Mouse (Mus musculus): ENCODE results near the gene Ltv1.

The Ltv1 gene

GRCm38 (mm10) chr10:13192731-13193351 is at the start of gene Ltv1:
TSS of gene Ltv1 (minus strand) at chr10:13193168.
- DNase-seq (ENCODE audit: low read depth, low spot score): peak; percentile 82

DNA sequence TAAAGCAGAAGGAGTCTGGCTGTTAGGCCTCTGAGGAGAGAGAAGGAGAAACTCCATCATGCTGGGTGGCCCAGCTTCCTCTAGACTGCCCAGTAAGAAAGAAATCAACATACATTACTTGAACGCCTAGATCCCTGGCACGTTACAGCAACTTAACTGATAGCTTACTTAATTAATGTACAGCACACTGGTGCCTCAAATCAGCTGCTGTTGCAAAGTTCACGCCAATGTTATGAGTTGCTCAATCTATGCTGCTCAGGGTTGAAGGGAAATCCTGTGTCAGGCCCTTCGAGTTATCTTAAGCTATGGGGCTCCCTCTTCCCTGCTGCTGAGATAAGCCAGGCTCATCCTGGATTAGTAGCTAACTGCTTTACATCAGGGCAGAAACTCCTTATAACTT is 47.5 kb upstream of the Ltv1 start:
- no peak for DNase-seq (ENCODE audit: low read depth, low spot score)

GRCm38 (mm10) chr10:13238188-13238587 is 45.2 kb upstream of the Ltv1 start:
- DNase-seq (ENCODE audit: low read depth, low spot score): no peak

DNA sequence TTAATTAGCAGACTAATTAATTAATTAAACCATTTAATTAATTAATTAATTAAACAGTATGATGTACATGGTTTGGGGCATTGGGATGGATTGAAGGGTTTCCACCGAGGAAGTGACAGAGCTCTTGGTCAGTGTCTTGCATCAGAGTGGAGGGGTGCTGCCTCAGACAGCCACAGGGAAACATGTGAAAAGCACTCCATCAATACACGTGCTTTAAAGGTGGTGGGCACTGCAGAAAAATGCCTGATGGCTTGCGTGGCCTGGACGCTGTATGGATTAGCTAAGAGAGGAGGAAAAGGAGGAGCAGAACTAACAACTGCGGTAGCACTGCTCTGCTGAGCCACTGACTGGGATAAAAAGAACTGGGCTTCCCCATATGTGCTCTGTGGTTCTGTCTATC is 43.9 kb upstream of the Ltv1 start:
- no peak for DNase-seq (ENCODE audit: low read depth, low spot score)

GRCm38 (mm10) chr10:13234503-13234902 is 41.5 kb upstream of the Ltv1 start:
- no peak for DNase-seq (ENCODE audit: low read depth, low spot score)

- no peak for DNase-seq (ENCODE audit: low read depth, low spot score)
Measured at GRCm38 (mm10) chr10:13233941-13234340, 41.0 kb upstream of the Ltv1 start.

- no peak for DNase-seq (ENCODE audit: low read depth, low spot score)
Measured at GRCm38 (mm10) chr10:13233143-13233622, 40.2 kb upstream of the Ltv1 start.

- no peak for DNase-seq (ENCODE audit: low read depth, low spot score)
Measured at GRCm38 (mm10) chr10:13232443-13233142, 39.6 kb upstream of the Ltv1 start.

- DNase-seq (ENCODE audit: low read depth, low spot score): no peak
Measured at GRCm38 (mm10) chr10:13230716-13231115, 37.7 kb upstream of the Ltv1 start.

GRCm38 (mm10) chr10:13225377-13226063 is 32.6 kb upstream of the Ltv1 start:
- no peak for DNase-seq (ENCODE audit: low read depth, low spot score)

- DNase-seq (ENCODE audit: low read depth, low spot score): no peak
Measured at GRCm38 (mm10) chr10:13222135-13222534, 29.2 kb upstream of the Ltv1 start.

DNA sequence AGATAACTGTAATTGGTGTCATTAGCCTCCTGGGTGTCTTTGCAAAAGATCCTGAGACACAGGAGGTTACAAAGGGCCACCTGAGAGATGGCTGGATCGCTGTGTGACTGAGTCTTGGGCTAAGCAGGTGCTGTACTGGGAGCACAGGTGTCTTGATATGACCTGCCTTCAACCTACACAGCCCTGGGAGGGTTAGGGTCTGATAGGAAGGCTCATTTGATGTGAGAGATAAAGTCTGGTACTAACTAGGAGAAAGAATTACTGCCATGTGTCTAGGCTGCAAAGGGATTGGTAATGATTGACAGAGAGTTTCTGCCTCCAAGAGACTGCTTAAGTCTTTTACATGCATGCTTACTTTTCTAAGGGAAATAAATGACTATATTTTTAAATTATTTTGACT is 27.1 kb upstream of the Ltv1 start:
- DNase-seq (ENCODE audit: low read depth, low spot score): no peak

GRCm38 (mm10) chr10:13213956-13214355 is 21.0 kb upstream of the Ltv1 start:
- DNase-seq (ENCODE audit: low read depth, low spot score): no peak

DNA sequence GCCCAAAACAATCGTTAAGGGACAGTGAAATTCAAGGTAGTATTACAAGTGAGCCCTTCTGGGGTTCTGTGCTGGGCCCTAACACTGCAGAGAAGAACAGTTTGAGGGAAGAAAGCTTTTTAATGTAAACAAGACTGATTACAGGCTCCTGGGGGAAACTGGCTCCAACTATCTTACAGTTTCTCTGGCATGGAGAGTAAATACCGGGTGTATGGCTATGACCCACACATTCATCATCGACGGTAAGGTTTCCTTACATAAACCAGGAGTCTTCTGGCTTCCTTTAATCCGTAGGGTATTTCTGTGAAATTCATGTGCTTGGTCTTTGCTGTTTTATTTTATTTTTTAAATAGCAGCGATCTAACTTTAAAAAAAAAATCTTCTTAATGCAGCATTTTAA is 19.9 kb upstream of the Ltv1 start:
- no peak for DNase-seq (ENCODE audit: low read depth, low spot score)

GRCm38 (mm10) chr10:13212326-13212725 is 19.4 kb upstream of the Ltv1 start:
- no peak for DNase-seq (ENCODE audit: low read depth, low spot score)

DNA sequence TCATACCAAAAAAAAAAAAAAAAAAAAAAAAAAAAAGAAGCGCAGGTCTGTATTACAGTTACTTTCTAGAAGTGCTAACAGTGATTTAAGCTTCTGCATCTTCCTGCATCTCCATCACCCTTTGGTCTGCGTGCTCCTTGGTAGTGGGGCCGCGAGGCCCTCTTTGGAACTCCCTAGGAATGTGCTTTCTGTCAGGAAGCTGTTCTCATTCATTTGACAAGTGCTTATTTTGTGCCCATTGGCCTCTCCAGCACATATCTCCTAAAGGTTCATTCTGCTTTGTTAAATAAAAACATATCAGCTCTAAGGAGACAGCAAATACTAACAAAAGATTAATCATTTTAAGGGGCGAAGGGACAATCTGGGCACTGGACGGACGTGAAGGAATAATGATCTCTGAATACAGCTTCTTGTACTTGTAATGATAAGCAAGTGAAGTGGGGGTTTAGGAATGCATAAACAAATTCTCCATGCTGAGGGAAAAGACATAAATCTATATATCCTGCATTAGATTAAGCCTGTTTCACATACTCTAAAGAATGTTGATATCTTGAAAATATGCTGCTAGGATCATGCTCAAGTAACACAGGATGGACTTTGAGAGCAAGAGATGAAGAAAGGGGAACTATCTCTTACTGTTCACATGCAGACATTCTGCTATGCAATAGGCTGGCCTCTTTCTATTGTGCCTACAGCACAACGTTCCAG is 17.1 kb upstream of the Ltv1 start:
- DNase-seq (ENCODE audit: low read depth, low spot score): no peak

DNA sequence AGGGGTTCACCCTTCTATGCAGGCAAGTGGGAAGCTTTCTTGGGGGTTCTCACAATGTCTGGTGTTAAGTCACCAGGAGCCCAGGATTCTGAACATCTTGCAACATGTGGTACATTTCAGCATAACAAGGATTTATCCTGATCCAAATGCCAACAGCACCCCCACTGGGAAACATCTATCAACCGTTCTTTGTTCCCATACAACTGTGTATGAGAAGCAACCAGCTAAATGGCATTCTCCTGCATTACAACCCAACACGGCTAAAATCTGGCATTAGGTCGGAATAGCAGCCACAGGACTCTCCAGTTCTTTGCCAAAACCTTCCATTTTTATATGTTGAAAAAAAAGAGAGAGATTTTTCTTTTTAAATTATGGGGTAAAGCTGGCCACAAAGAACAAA is 16.5 kb upstream of the Ltv1 start:
- DNase-seq (ENCODE audit: low read depth, low spot score): no peak

- DNase-seq (ENCODE audit: low read depth, low spot score): no peak
Measured at GRCm38 (mm10) chr10:13209061-13209460, 16.1 kb upstream of the Ltv1 start.

- DNase-seq (ENCODE audit: low read depth, low spot score): peak; percentile 6
Measured at GRCm38 (mm10) chr10:13201741-13202293, 8.8 kb upstream of the Ltv1 start.

DNA sequence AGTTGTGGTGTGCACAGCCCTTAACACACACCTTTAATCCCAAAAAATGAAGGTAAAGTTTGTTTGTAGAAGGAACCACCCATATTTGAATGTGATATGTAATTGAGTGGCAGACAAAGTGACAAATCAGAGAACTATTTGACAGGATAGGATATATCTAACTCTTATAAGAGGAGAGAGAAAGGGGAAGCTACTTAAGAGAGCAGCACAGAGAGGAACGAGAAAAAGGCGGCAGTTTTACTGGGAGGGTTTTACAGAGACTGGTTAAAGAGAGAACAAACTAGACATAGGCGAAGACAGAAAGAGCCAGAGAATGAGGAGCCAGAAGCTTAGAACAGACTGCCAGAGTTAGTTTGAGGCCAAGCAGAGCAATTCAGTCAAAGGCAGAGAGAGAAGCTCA is 7.9 kb upstream of the Ltv1 start:
- no peak for DNase-seq (ENCODE audit: low read depth, low spot score)

DNA sequence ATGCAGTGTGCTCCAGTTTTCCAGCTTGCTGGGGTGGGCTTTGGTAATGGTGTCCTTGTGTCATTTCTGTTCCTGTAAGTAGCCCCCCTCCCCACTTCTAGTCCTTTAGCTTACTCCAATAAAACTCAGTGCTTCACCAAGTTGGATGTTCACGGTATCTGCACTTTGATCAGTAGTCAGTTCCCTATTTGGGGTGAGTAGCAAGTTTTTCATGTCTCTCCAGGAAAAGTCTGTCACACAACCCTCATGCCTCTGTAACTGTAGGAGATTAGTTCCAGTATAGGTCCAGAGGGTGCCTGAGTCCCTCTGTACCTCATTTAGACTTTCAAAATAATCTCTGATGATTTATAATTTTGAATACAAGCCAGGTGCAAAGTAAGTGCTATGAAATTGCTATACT is 6.3 kb upstream of the Ltv1 start:
- DNase-seq (ENCODE audit: low read depth, low spot score): no peak

Measured in c-Kit-negative CD71-positive TER-119-positive erythroid progenitor cells, embryonic 14.5 days (primary cell).